Mouse (Mus musculus): ENCODE measurements at regions not wholly inside any gene's neighbourhood (a gene's known extent, or its start where the extent isn't known, plus 50 kb on each side); places are given as distances from the start of the nearest gene placed in this dataset.

DNA sequence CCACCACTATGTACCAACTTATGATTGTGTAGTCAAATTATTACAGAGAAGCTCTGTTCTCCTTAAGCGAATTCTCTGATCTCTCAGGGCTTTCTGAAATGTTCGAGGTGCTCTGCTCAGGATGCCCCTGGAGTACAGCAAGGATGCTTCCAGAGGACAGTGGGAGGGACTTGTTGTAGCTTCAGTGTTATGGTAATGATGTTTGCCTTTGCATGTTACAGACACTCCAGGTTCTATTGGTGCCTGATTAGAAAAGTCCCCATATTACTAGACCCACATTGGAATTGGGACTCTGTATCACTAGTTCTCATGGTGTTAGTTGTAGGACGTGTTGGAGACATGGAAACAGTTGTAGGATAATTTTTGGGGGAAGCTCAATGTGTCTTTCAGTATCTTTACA is 96.0 kb downstream of the Epdr1 start:
- in situ Hi-C loops (cut with MboI; ENCODE audit: low pct_unique_long_range_greater_than_20kb) = no loop called here
- ChIA-PET CTCF (interaction anchor here (1.0 kb wide), 1 partner anchor 17 kb away, joined by 3 read pairs; no protein-coding TSS in a partner anchor), POLR2A (interaction anchor here (0.7 kb wide), 1 partner anchor 20 kb away, joined by 4 read pairs; no protein-coding TSS in a partner anchor)
- ATAC-seq (no peak), DNase-seq (ENCODE audit: low read depth, low spot score) (no peak)
- peaks cover 7% of the 10 kb centered on the region for H3K27me3 ChIP-seq
- TF ChIP-seq CTCF (IDR thresholded peaks at IDR 0.05) = no peak

GRCm38 (mm10) chr13:19517938-19518777 is 101.6 kb downstream of the Epdr1 start:
- POLR2A ChIA-PET = no interaction called here
- TF ChIP-seq CTCF (IDR thresholded peaks at IDR 0.05) = no peak
- H3K27me3 ChIP-seq = peaks cover 7% of the 10 kb centered on the region
- CTCF ChIA-PET = interaction anchor here (1.6 kb wide), 1 partner anchor 39 kb away, joined by 3 read pairs; no protein-coding TSS in a partner anchor
- ATAC-seq (peak; percentile 65), DNase-seq (ENCODE audit: low read depth, low spot score) (no peak)
- in situ Hi-C loops (cut with MboI; ENCODE audit: low pct_unique_long_range_greater_than_20kb) = no loop called here

DNA sequence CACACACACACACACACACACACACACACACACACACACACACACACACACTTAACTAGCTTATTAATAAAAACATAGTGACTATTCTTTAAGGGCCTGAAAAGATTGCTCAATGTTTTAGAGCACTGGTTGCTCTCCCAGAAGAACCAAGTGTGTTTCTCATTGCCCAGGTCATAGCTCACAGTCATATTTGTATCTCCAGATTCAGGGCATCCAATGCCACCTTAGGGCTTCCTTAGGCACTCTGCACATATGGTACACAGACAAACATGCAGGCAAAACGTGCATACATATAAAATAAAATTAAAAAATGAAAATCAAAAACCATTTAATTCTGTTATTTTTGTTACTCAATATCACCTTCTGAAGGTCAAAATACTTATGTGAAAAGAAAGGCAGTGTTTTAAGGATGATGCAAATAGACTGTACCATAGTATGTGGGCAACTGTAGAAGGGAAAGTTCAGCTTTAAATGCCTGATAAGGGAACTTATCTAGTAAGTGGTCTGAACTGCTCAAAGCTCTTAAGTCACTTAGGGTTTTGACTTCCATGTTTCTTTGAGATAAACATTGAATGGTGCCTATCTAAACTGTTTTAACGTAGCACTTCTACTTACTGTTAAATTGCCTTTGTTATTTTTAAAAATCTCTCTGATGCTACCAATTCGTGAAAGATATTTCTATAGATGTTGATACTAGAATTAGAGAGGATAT is 104.7 kb downstream of the Epdr1 start:
- in situ Hi-C loops (cut with MboI; ENCODE audit: low pct_unique_long_range_greater_than_20kb) = no loop called here

DNA sequence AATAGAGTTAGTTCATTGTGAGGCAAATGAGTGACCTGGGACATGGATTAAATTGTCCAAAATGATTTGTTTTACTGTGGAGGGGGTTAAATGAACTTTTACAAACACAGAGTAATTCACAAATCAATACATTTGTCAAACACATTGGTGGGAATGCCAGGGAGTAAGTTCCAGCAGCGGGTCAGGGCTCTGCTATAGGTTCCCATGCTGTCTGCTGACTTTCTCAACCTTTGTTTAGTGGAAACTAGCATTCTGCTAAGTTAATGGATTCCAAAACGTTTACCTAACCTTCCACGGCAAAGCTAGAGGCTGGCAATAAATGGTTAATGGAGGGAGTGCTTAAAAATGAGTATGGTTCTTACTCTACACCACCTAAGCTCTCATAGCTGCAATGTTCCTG is 110.9 kb upstream of the Stard3nl start:
- POLR2A ChIA-PET = no interaction called here
- no peaks in the 10 kb centered on the region for H3K27me3 ChIP-seq
- no peak for TF ChIP-seq CTCF (IDR thresholded peaks at IDR 0.05)
- CTCF ChIA-PET = interaction anchor here (1.0 kb wide), 1 partner anchor 17 kb away, joined by 3 read pairs; no protein-coding TSS in a partner anchor
- ATAC-seq = no peak
- in situ Hi-C loops (cut with MboI; ENCODE audit: low pct_unique_long_range_greater_than_20kb) = no loop called here
- DNase-seq (ENCODE audit: low read depth, low spot score) = no peak

More for the DNA sequence above, 104.7 kb downstream of the Epdr1 start:
- H3K27me3 ChIP-seq = no peaks in the 10 kb centered on the region
- TF ChIP-seq CTCF (IDR thresholded peaks at IDR 0.05) = no peak
- ATAC-seq (no peak), DNase-seq (ENCODE audit: low read depth, low spot score) (no peak)
- CTCF ChIA-PET = no interaction called here
- POLR2A ChIA-PET = interaction anchor here (0.6 kb wide), 1 partner anchor 38 kb away, joined by 7 read pairs; no protein-coding TSS in a partner anchor

- H3K27me3 ChIP-seq = peaks cover 6% of the 10 kb centered on the region
- CTCF ChIA-PET = interaction anchor here (0.9 kb wide), 1 partner anchor 18 kb away, joined by 3 read pairs; no protein-coding TSS in a partner anchor
- no peak for TF ChIP-seq CTCF (IDR thresholded peaks at IDR 0.05)
- POLR2A ChIA-PET = no interaction called here
- in situ Hi-C loops (cut with MboI; ENCODE audit: low pct_unique_long_range_greater_than_20kb) = no loop called here
- ATAC-seq (no peak), DNase-seq (ENCODE audit: low read depth, low spot score) (no peak)
These were observed 108.6 kb upstream of the Stard3nl start for GRCm38 (mm10) chr13:19504241-19504640.

DNA sequence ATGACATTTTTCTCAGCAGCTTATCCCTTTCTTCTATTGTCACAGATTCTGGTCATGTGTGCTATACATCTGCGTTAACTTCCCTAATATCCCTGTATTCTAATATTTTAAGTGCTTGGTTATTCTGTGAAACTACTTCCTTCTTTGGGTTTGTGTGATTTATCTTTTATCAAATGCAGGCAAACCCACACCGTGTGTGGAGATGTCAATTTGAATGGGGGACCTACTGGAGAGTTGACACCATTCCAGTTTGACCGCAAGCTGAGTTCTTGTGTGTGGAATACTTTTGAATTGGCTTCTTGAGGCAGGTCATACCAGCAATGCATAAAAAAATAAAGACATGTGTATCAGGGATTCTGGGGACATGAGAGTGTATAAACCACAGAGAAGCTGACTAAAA is 86.6 kb upstream of the Stard3nl start:
- no peaks in the 10 kb centered on the region for H3K27me3 ChIP-seq
- ATAC-seq (no peak), DNase-seq (ENCODE audit: low read depth, low spot score) (no peak)
- CTCF ChIA-PET = interaction anchor here (1.1 to 3.0 kb wide), 3 partner anchors 12 to 15 kb away, joined by 3 to 6 read pairs (median 3); no protein-coding TSS in a partner anchor
- in situ Hi-C loops (cut with MboI; ENCODE audit: low pct_unique_long_range_greater_than_20kb) = no loop called here
- POLR2A ChIA-PET = no interaction called here
- no peak for TF ChIP-seq CTCF (IDR thresholded peaks at IDR 0.05)

GRCm38 (mm10) chr13:19474041-19474440 is 78.4 kb upstream of the Stard3nl start:
- TF ChIP-seq CTCF (IDR thresholded peaks at IDR 0.05) = no peak
- no peak for ATAC-seq
- in situ Hi-C loops (cut with MboI; ENCODE audit: low pct_unique_long_range_greater_than_20kb) = loop anchor here (25.0 kb wide), 1 partner anchor 163 kb away; no protein-coding TSS in a partner anchor
- H3K27me3 ChIP-seq = no peaks in the 10 kb centered on the region
- DNase-seq (ENCODE audit: low read depth, low spot score) = no peak
- ChIA-PET CTCF (interaction anchor here (1.0 to 2.1 kb wide), 2 partner anchors 10 to 23 kb away, joined by 3 to 7 read pairs; no protein-coding TSS in a partner anchor), POLR2A (no interaction called here)

DNA sequence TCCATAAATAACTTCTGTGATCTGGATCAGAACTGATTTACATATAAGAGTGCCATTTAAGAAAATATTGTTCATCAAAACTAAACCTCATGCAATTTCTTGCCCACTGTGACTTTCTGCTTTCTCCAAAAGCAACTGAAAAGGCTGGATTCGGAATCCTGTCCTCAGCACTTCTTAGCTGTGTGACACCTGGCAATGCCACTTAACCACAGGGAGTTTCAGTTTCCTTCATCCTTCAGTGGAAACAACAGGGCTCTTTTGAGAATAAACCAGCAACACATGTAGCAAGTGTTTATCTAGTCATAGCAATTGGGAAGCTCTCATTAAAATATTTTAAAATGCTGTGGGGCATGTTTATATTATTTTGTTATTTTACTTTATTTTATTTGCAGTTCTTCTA is 75.1 kb upstream of the Stard3nl start:
- ATAC-seq = no peak
- no peak for TF ChIP-seq CTCF (IDR thresholded peaks at IDR 0.05)
- in situ Hi-C loops (cut with MboI; ENCODE audit: low pct_unique_long_range_greater_than_20kb) = loop anchor here (25.0 kb wide), 1 partner anchor 167 kb away; no protein-coding TSS in a partner anchor
- ChIA-PET CTCF (no interaction called here), POLR2A (no interaction called here)
- DNase-seq (ENCODE audit: low read depth, low spot score) = no peak
- H3K27me3 ChIP-seq = no peaks in the 10 kb centered on the region

GRCm38 (mm10) chr13:19466722-19467384 is 71.3 kb upstream of the Stard3nl start:
- ATAC-seq = peak; percentile 31
- CTCF ChIA-PET = interaction anchor here (0.7 to 2.5 kb wide), 3 partner anchors 18 to 104 kb away, joined by 3 to 8 read pairs (median 3); no protein-coding TSS in a partner anchor
- no peak for TF ChIP-seq CTCF (IDR thresholded peaks at IDR 0.05)
- DNase-seq (ENCODE audit: low read depth, low spot score) = peak; percentile 37
- POLR2A ChIA-PET = no interaction called here
- H3K27me3 ChIP-seq = no peaks in the 10 kb centered on the region
- in situ Hi-C loops (cut with MboI; ENCODE audit: low pct_unique_long_range_greater_than_20kb) = loop anchor here (25.0 kb wide), 1 partner anchor 170 kb away; no protein-coding TSS in a partner anchor

- CTCF ChIA-PET = no interaction called here
- POLR2A ChIA-PET = no interaction called here
- H3K27me3 ChIP-seq = peaks cover 10% of the 10 kb centered on the region
- in situ Hi-C loops (cut with MboI; ENCODE audit: low pct_unique_long_range_greater_than_20kb) = loop anchor here (25.0 kb wide), 1 partner anchor 174 kb away; no protein-coding TSS in a partner anchor
- no peak for DNase-seq (ENCODE audit: low read depth, low spot score)
- peak; percentile 36 for TF ChIP-seq CTCF (IDR thresholded peaks at IDR 0.05)
- ATAC-seq = no peak
These were observed 67.4 kb upstream of the Stard3nl start for GRCm38 (mm10) chr13:19462966-19463365.

Measured in Patski (cell line).